Mouse (Mus musculus) midbrain, embryonic 10.5 days (tissue): ENCODE measurements at regions not wholly inside any gene's neighbourhood (a gene's known extent, or its start where the extent isn't known, plus 50 kb on each side); places are given as distances from the start of the nearest gene placed in this dataset.
A peak's percentile ranks its signal among the peaks of the same experiment; 100 is the strongest.

Experiments used
- DNase-seq: peaks from one replicate; pipeline ENCODE4 v3.0.0-alpha.2; 2017; ENCODE audit warnings: low spot score
- H3K27ac ChIP-seq: fragments of 300-500 bp; sonication (generic); replicated peaks from 2 replicates; pipeline ENCODE4 v1.5.1; 2016; ENCODE audit warnings: mild to moderate bottlenecking
- H3K27me3 ChIP-seq: fragments of 300-500 bp; sonication (generic); 2 replicates; pipeline ENCODE4 v1.6.1; 2016; ENCODE audit warnings: low read depth, mild to moderate bottlenecking; ENCODE audit not compliant: poor library complexity, severe bottlenecking
- H3K36me3 ChIP-seq: fragments of 300-500 bp; sonication (generic); 2 replicates; pipeline ENCODE4 v1.6.1; 2016; ENCODE audit warnings: mild to moderate bottlenecking, moderate library complexity
- H3K4me1 ChIP-seq: fragments of 300-500 bp; sonication (generic); 2 replicates; pipeline ENCODE4 v1.6.1; 2016
- H3K4me3 ChIP-seq: fragments of 300-500 bp; sonication (generic); 2 replicates; pipeline ENCODE4 v1.5.1; 2016; ENCODE audit warnings: mild to moderate bottlenecking, moderate library complexity
- H3K9me3 ChIP-seq: fragments of 300-500 bp; sonication (generic); replicated peaks from 2 replicates; pipeline ENCODE4 v1.6.1; 2016; ENCODE audit warnings: mild to moderate bottlenecking
- WGBS: fragments of 180-500 bp; shearing (Covaris S2); methylation state at CpG from one replicate; pipeline ENCODE4 v1.1.7; 2016; 5-methylcytosine and 5-hydroxymethylcytosine counted together

DNA sequence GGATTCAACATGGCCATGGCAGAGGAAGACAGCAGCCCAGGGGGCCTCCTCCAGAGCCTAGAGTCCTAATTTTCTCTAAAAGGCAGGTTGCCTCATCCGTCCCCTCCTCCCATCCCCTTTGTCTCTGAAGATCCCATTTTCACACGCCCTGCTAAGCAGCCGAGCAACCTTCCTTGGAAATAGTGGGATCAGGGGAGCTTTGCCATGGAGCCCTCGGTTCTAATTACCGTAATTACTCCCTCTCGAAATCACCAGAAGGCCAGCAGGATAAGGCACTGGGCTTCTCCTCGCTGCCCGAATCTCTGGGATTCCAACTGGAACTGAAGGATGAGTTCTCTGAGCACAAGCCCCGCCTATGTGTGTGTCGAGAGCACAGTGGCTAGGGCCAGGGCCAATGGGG is 63.5 kb upstream of the Irx3 start:
- peak overlapping the region; percentile 72 for H3K27ac ChIP-seq
- peak overlapping the region; percentile 26; the same call in 1 of the 2 replicates for H3K4me3 ChIP-seq
- no peaks in the 10 kb centered on the region for H3K9me3 ChIP-seq
- peaks cover 63% of the 10 kb centered on the region for H3K4me1 ChIP-seq
- peaks cover 99% of the 10 kb centered on the region for H3K27me3 ChIP-seq
- no peaks in the 10 kb centered on the region for H3K36me3 ChIP-seq
- DNase-seq = peak; percentile 27
- WGBS = 8% methylated on average over 10 of the region's 10 CpGs

DNA sequence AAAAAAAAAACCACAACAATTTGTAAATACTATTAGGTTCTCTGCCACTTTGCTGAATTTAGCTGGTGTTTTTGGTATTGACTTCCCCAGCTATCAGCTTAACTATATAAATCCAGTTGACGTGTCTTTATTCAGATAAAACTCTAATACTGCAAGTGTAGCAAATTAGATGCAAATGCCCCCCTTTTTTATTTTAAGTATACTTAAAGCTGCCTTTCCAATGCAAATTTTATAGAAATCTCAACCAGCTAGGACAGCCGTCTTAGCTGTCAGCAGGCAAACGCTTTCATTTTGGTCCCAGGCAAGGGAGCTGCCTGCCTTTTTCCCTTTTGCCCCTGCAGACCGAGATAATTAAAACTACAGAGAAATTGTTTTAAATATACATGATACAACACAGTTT is 61.6 kb upstream of the Irx3 start:
- Histone ChIP-seq H3K4me3 (no peak overlapping the region), H3K27ac (no peak overlapping the region), H3K4me1 (peaks cover 57% of the 10 kb centered on the region), H3K9me3 (no peaks in the 10 kb centered on the region), H3K36me3 (no peaks in the 10 kb centered on the region), H3K27me3 (peaks cover 99% of the 10 kb centered on the region)
- no peak for DNase-seq
- 24% methylated on average over 4 of the region's 4 CpGs for WGBS

DNA sequence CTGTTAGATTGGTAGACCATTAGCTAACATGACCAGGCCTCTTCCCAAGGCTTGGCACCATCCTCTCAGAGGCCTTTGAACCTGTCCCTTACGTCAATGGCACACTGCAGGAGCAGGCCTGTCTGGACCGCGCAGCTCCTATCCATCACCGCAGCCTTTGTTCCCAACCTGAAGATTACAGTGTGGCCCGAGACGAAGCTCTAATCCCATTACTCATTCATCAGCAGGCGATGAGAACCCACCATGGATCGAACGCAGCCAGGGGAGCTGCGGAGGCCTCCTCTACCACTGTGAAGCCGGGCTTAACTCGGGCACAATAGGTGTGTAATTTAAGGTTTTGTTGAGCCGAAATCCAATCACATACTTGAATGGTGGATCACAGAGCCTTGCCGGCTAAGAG is 54.0 kb upstream of the Irx3 start:
- Histone ChIP-seq H3K4me3 (no peak overlapping the region), H3K9me3 (no peaks in the 10 kb centered on the region), H3K27ac (no peak overlapping the region; the same call in 1 of the 2 replicates), H3K4me1 (peaks cover 45% of the 10 kb centered on the region), H3K27me3 (peaks cover 98% of the 10 kb centered on the region), H3K36me3 (no peaks in the 10 kb centered on the region)
- 18% methylated on average over 14 of the region's 14 CpGs for WGBS
- DNase-seq = peak; percentile 42

DNA sequence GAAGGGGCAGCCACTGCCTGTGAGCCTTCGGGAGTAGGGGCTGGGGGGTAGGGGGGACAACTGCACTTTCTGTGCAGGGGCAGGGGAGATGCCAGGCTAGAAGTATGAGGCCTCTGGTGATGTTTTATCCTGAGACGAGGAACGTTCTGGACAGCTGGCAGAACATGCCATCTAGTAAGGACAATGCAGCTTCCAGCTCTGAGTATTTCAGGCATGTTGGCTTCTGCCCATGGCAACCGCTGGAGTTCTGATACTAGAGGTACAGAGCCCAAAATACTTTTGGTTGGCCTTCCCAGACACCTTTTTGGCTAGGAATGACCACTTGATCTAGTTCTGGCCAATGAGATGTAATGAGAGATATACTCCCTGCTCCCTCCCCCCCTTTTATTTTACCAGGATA is 52.5 kb upstream of the Irx3 start:
- no peaks in the 10 kb centered on the region for H3K36me3 ChIP-seq
- H3K27ac ChIP-seq = 0 out of 2 replicates have a peak overlapping the region, but pooled peaks have one; percentile 33
- DNase-seq = no peak
- no peaks in the 10 kb centered on the region for H3K9me3 ChIP-seq
- peaks cover 49% of the 10 kb centered on the region for H3K4me1 ChIP-seq
- 80% methylated on average over 4 of the region's 4 CpGs for whole genome bisulfite sequencing
- peaks cover 98% of the 10 kb centered on the region for H3K27me3 ChIP-seq
- H3K4me3 ChIP-seq = no peak overlapping the region

DNA sequence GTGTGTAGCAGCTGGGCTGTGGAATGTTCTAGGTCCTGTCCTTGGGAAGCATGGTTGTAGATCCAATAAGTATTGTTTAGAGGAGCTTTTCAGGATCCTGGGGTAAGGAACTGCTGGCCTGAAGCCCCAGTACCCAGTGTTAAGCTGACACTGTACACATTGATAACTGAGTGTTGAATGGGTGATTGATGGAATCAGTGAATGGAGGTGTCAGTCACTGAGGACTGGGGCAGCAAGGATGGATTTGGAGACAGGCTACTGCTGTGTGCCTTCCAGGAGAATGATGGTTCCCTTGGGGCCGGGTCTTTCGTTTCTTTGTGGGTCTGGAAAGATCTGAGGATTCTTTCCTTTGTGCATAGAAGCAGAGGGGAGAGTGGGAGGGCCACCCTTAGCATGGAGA is 51.9 kb upstream of the Irx3 start:
- Histone ChIP-seq H3K27me3 (peaks cover 95% of the 10 kb centered on the region), H3K36me3 (no peaks in the 10 kb centered on the region), H3K27ac (peak overlapping the region; percentile 33; the same call in 1 of the 2 replicates), H3K4me1 (peaks cover 52% of the 10 kb centered on the region), H3K9me3 (no peaks in the 10 kb centered on the region), H3K4me3 (no peak overlapping the region)
- DNase-seq = no peak
- WGBS = 48% methylated on average over 2 of the region's 2 CpGs

DNA sequence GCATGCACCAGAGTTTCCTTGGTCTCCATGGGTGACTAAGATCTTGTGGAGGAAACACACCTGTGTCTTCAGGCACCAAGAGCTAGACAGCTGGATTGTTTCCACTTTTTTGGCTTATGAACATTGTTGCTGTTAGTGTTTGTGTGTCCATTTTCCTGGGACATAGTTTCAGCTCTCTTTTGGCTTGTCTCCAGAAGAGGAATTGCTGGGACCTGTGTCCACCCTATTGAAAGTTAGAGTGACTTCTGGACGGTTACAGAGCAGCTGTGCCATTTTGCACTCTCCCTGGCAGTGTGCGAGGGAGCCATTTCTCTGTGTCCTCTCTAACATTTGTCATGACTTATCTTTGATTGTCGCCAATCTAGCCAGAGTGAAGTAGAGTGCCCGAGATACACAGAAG is 51.5 kb upstream of the Irx3 start:
- no peaks in the 10 kb centered on the region for H3K9me3 ChIP-seq
- H3K4me1 ChIP-seq = peaks cover 52% of the 10 kb centered on the region
- no peak overlapping the region for H3K4me3 ChIP-seq
- H3K27ac ChIP-seq = no peak overlapping the region; the same call in 1 of the 2 replicates
- no peaks in the 10 kb centered on the region for H3K36me3 ChIP-seq
- H3K27me3 ChIP-seq = peaks cover 95% of the 10 kb centered on the region
- no peak for DNase-seq
- WGBS = 82% methylated on average over 4 of the region's 4 CpGs
